Mouse (Mus musculus): ENCODE results near the gene Rhof. TPM values are rescaled to one million over a fixed set of nuclear protein-coding genes. Genes with fewer than 3 reads are reported as not detected.
A peak's percentile ranks its signal among the peaks of the same experiment; 100 is the strongest.

The Rhof gene
- polyA plus RNA-seq, 1 experiment from 2014 or later: 5.4 TPM

DNA sequence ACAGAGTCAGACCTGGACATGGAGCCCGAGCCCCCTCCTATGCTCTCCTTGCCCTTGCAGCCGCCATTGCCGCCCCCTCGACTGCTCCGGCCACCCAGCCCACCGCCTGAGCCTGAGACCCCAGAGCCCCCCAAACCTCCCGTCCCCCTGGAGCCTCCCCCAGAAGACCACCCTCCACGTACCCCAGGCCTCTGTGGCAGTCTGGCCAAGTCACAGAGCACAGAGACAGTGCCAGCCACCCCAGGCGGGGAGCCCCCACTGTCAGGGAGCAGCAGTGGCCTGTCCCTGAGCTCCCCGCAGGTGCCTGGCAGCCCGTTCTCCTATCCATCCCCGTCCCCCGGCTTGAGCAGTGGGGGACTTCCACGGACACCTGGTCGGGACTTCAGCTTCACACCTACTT, 27.4 kb upstream of the Rhof start:
- no peaks in the 10 kb centered on the region for H3K27me3 ChIP-seq
- no peak for ATAC-seq (ENCODE audit: insufficient number of reproducible peaks, low FRiP score, low TSS enrichment, low read depth)
- H3K4me3 ChIP-seq (replicated peaks): no peak overlapping the region
- no peaks in the 10 kb centered on the region for H3K4me1 ChIP-seq
- H3K9ac ChIP-seq: no peak overlapping the region
- H3K4me2 ChIP-seq (replicated peaks): no peak overlapping the region
- peaks cover 85% of the 10 kb centered on the region for H3K36me3 ChIP-seq
- H3K9me3 ChIP-seq (replicated peaks): no peaks in the 10 kb centered on the region
- 93% methylated on average over 15 of the region's 15 CpGs for WGBS
- H3K27ac ChIP-seq (replicated peaks): no peak overlapping the region

DNA sequence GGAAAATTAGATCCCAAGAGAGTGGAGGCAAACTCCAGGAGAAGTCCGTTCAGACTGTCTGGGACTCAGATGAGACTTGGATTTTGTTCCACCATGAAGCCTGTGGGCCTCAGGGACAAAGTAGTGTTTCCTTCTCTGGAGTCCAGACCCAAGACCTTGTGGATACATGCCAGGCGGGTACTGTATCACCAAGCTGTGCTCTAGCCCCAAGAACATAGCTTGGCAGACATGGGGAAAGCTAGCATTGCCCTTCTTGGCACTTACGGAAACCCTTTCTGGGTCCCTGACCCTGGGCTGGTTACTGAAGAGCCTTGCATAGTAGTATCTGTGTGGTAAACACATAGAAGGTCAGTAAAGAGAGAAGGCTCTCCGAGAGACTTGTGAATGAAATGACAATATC, 27.0 kb upstream of the Rhof start:
- Histone ChIP-seq H3K4me2 (replicated peaks) (no peak overlapping the region), H3K27me3 (no peaks in the 10 kb centered on the region), H3K9me3 (replicated peaks) (no peaks in the 10 kb centered on the region), H3K36me3 (peaks cover 86% of the 10 kb centered on the region), H3K9ac (no peak overlapping the region), H3K4me3 (replicated peaks) (no peak overlapping the region), H3K27ac (replicated peaks) (no peak overlapping the region), H3K4me1 (no peaks in the 10 kb centered on the region)
- ATAC-seq (ENCODE audit: insufficient number of reproducible peaks, low FRiP score, low TSS enrichment, low read depth): no peak
- 90% methylated on average over 4 of the region's 4 CpGs for WGBS

DNA sequence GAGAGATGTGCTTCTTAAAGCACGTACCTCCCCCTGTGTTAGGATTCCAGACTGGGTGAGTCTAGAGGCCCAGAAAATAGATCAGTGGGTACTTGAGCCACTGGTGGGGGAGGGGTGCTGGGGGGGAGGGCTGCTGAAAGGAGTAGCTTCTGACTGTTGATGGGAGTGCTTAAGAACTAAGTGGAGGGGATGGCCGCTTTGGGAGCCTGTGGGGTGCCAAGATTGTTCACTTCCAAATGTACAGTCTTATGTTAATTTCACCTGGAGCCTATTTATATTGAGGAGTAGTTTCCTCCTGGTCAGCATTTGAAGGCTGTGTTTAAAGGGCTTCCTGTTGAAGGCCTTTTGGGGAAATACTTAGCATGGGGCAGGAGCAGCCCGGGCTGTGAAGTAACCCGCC, 25.5 kb upstream of the Rhof start:
- ATAC-seq (ENCODE audit: insufficient number of reproducible peaks, low FRiP score, low TSS enrichment, low read depth): no peak
- no peak overlapping the region for H3K4me2 ChIP-seq (replicated peaks)
- no peak overlapping the region for H3K9ac ChIP-seq
- H3K27ac ChIP-seq (replicated peaks): no peak overlapping the region
- 85% methylated on average over 4 of the region's 4 CpGs for WGBS
- no peak overlapping the region for H3K4me3 ChIP-seq (replicated peaks)
- no peaks in the 10 kb centered on the region for H3K9me3 ChIP-seq (replicated peaks)
- peaks cover 84% of the 10 kb centered on the region for H3K36me3 ChIP-seq
- H3K27me3 ChIP-seq: no peaks in the 10 kb centered on the region
- no peaks in the 10 kb centered on the region for H3K4me1 ChIP-seq

DNA sequence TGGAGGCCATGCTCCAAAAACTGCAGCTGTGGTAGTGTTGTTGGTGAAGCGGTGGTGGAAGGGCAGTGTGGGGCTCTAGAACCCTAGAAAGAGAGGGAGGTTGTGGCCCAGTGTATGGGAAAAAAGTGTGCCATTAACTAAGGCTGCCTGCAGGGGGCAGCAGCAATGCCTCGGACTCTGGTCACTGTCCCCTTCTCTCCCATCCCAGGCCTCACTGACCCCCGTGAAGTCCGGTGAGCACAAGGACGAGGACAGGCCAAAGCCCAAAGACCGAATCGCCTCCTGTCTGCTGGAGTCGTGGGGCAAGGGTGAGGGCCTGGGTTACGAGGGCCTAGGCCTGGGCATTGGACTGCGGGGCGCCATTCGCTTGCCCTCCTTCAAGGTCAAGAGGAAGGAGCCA, 24.3 kb upstream of the Rhof start:
- Histone ChIP-seq H3K4me1 (0 out of 2 replicates have a peak, but pooled peaks cover 3% of the 10 kb centered on the region), H3K4me2 (replicated peaks) (no peak overlapping the region), H3K9ac (no peak overlapping the region), H3K36me3 (peaks cover 82% of the 10 kb centered on the region), H3K27me3 (no peaks in the 10 kb centered on the region), H3K27ac (replicated peaks) (no peak overlapping the region), H3K9me3 (replicated peaks) (no peaks in the 10 kb centered on the region), H3K4me3 (replicated peaks) (no peak overlapping the region)
- no peak for ATAC-seq (ENCODE audit: insufficient number of reproducible peaks, low FRiP score, low TSS enrichment, low read depth)
- 88% methylated on average over 12 of the region's 12 CpGs for WGBS

DNA sequence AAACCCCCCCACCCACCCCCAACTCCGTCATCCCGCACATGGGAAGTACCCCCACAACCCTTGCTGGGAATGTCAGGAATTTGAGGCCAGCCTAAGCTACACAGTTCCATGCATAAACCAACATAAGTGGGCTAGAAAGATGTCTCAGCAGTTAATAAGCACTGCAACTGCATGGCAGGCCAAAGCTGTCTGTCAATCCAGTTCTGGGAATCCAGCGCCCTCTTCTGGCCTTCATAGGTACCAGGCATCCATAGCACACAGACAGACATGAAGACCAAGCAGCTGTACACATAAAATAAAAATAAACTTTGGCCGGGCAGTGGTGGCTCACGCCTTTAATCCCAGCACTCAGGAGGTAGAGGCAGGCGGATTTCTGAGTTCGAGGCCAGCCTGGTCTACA, 22.9 kb upstream of the Rhof start:
- H3K36me3 ChIP-seq: peaks cover 79% of the 10 kb centered on the region
- peaks cover 16% of the 10 kb centered on the region for H3K4me1 ChIP-seq
- H3K9me3 ChIP-seq (replicated peaks): no peaks in the 10 kb centered on the region
- no peak overlapping the region for H3K27ac ChIP-seq (replicated peaks)
- H3K4me2 ChIP-seq (replicated peaks): no peak overlapping the region
- H3K27me3 ChIP-seq: no peaks in the 10 kb centered on the region
- H3K4me3 ChIP-seq (replicated peaks): no peak overlapping the region
- WGBS: 36% methylated on average over 7 of the region's 7 CpGs
- ATAC-seq (ENCODE audit: insufficient number of reproducible peaks, low FRiP score, low TSS enrichment, low read depth): no peak
- H3K9ac ChIP-seq: no peak overlapping the region

DNA sequence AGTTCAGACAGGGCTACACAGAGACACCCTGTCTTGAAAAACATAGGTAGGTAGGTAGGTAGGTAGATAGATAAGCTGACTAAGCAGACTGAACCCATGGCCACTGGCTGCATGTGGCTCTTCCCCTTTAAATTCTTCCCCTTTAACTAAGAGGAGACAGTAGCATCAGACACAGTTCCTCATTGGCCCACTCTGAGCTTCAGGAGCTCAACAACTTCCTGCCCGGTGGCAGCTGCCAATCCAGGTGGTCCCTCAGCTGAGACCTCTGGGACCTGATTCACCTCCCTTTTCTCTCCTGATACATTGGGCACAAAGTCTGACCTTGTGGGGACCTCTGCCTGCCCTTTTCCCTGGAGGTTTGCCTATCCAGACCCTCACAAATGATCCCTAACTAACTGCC, 20.4 kb upstream of the Rhof start:
- Histone ChIP-seq H3K27me3 (no peaks in the 10 kb centered on the region), H3K27ac (replicated peaks) (no peak overlapping the region), H3K4me1 (peaks cover 41% of the 10 kb centered on the region), H3K9me3 (replicated peaks) (no peaks in the 10 kb centered on the region), H3K4me3 (replicated peaks) (no peak overlapping the region), H3K36me3 (peaks cover 67% of the 10 kb centered on the region), H3K9ac (no peak overlapping the region), H3K4me2 (replicated peaks) (no peak overlapping the region)
- WGBS: 71% methylated on average over 1 of the region's 1 CpGs
- ATAC-seq (ENCODE audit: insufficient number of reproducible peaks, low FRiP score, low TSS enrichment, low read depth): no peak

DNA sequence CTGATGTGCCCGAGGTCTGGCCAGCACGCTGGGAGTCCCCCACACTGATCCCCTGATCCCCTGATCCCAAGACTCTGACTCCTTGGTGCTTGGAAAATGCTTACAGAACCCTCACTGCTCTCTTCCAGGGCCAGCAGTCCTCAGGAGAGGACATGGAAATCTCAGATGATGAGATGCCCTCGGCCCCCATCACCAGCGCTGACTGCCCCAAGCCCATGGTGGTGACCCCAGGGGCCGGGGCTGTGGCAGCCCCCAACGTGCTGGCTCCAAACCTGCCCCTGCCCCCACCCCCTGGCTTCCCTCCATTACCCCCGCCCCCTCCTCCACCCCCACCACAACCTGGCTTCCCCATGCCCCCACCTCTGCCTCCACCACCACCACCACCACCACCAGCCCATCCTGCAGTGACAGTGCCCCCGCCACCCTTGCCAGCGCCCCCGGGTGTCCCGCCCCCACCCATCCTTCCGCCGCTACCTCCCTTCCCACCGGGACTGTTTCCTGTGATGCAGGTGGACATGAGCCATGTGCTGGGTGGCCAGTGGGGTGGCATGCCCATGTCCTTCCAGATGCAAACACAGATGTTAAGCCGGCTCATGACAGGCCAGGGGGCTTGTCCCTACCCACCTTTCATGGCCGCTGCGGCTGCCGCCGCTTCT, 19.3 kb upstream of the Rhof start:
- no peak overlapping the region for H3K9ac ChIP-seq
- no peak for ATAC-seq (ENCODE audit: insufficient number of reproducible peaks, low FRiP score, low TSS enrichment, low read depth)
- H3K4me3 ChIP-seq (replicated peaks): no peak overlapping the region
- H3K4me1 ChIP-seq: peaks cover 41% of the 10 kb centered on the region
- no peaks in the 10 kb centered on the region for H3K27me3 ChIP-seq
- H3K9me3 ChIP-seq (replicated peaks): no peaks in the 10 kb centered on the region
- H3K36me3 ChIP-seq: peaks cover 67% of the 10 kb centered on the region
- no peak overlapping the region for H3K4me2 ChIP-seq (replicated peaks)
- H3K27ac ChIP-seq (replicated peaks): no peak overlapping the region
- 90% methylated on average over 19 of the region's 19 CpGs for WGBS

DNA sequence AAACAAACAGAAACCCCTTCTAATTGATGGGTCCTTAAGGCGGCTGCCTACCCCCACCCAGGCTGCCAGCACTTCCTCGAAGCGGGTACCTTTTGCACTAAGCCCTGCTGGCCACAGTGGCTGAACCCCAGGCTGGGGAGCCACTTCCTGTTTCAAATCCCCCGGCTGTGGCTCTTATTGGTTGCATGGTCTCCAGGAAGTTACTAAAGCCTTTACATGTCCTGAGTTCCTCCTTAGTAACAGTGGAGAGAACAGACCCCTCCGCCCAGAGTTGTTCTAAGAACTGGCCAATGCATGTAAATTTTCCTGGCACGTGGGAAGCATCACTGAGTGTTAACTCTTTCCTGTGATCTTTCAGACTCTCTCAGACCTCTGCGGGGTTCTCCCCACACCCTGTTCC, 18.6 kb upstream of the Rhof start:
- Histone ChIP-seq H3K27me3 (no peaks in the 10 kb centered on the region), H3K9me3 (replicated peaks) (no peaks in the 10 kb centered on the region), H3K36me3 (peaks cover 69% of the 10 kb centered on the region), H3K4me1 (peaks cover 44% of the 10 kb centered on the region), H3K27ac (replicated peaks) (no peak overlapping the region), H3K4me3 (replicated peaks) (peak overlapping the region; percentile 36), H3K9ac (no peak overlapping the region), H3K4me2 (replicated peaks) (peak overlapping the region; percentile 56)
- no peak for ATAC-seq (ENCODE audit: insufficient number of reproducible peaks, low FRiP score, low TSS enrichment, low read depth)
- WGBS: 30% methylated on average over 7 of the region's 7 CpGs

DNA sequence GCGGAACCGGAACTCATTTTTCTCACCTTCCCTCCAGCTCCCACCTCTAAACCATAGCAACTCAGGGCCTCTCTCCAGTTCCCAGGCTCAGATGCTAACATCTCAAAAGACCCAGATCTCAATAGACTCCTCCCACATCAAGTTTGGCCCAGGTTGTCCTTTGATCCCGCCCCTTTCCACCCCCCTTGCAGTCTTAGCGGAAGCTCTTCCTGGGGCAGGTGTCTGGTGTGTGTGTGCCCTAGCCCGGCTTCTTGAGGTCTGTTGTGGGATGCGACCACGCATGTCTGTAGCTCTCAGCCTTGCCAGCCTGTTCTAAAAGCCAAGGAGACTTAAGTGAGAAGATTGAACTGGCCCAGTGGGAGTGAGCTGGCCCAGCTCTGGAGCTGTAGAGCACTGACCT, 18.1 kb upstream of the Rhof start:
- Histone ChIP-seq H3K4me1 (peaks cover 49% of the 10 kb centered on the region), H3K27me3 (no peaks in the 10 kb centered on the region), H3K4me2 (replicated peaks) (peak overlapping the region; percentile 56), H3K36me3 (peaks cover 69% of the 10 kb centered on the region), H3K4me3 (replicated peaks) (peak overlapping the region; percentile 36), H3K9ac (no peak overlapping the region), H3K27ac (replicated peaks) (no peak overlapping the region), H3K9me3 (replicated peaks) (no peaks in the 10 kb centered on the region)
- no peak for ATAC-seq (ENCODE audit: insufficient number of reproducible peaks, low FRiP score, low TSS enrichment, low read depth)
- whole genome bisulfite sequencing: 35% methylated on average over 7 of the region's 7 CpGs

DNA sequence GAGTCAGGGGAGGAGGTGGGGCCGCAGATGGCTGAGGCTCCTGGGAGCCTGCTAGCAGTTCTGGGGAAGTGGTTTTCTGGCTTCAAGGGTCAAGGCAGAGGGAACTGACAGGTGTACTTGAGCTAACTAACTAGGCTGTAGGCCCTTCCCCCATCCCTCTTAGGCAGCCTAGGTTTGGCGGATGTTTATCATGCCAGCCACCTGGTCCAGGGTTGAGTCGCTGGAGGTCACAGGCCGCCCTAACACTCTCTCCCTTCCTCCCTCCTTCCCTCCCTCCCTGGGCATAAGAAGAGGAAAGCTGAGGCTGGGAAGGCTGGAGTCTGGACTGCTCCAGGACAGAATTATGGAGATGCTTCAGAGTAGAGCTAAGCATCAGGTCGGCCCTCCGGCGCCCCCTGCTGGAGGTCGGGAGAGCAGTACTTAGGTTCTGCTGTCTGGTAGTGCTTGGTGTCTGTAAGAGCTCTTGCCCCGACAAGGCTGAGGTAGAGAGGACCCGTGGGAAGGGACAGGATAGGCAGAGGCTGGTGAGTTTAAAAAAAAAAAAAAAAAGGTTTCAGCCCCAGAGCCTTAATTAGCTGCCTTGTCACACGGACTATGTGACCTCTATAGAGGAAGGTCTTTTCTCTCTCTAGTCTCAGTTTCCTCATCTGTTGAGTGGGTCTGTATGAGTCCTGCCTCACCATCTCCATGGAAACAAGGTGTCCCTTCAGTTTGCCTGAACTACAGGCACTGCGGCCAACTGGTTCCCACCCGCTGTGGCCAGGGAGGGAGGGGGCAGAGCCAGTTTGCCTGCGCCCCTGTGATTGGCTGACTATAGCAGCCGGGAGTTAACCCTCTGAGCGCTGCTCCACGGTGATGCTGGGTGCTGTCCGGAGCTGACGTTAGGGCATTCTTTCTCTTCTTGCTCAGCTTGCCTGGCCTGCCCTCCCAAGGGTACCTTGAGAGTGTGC, 17.2 kb upstream of the Rhof start:
- Histone ChIP-seq H3K36me3 (peaks cover 66% of the 10 kb centered on the region), H3K27me3 (no peaks in the 10 kb centered on the region), H3K9me3 (replicated peaks) (no peaks in the 10 kb centered on the region), H3K9ac (no peak overlapping the region), H3K4me2 (replicated peaks) (peak overlapping the region; percentile 56), H3K27ac (replicated peaks) (0 out of 2 replicates have a peak overlapping the region, but pooled peaks have one; percentile 17), H3K4me3 (replicated peaks) (peak overlapping the region; percentile 36), H3K4me1 (peaks cover 58% of the 10 kb centered on the region)
- ATAC-seq (ENCODE audit: insufficient number of reproducible peaks, low FRiP score, low TSS enrichment, low read depth): peak; percentile 87
- WGBS: 7% methylated on average over 19 of the region's 19 CpGs

DNA sequence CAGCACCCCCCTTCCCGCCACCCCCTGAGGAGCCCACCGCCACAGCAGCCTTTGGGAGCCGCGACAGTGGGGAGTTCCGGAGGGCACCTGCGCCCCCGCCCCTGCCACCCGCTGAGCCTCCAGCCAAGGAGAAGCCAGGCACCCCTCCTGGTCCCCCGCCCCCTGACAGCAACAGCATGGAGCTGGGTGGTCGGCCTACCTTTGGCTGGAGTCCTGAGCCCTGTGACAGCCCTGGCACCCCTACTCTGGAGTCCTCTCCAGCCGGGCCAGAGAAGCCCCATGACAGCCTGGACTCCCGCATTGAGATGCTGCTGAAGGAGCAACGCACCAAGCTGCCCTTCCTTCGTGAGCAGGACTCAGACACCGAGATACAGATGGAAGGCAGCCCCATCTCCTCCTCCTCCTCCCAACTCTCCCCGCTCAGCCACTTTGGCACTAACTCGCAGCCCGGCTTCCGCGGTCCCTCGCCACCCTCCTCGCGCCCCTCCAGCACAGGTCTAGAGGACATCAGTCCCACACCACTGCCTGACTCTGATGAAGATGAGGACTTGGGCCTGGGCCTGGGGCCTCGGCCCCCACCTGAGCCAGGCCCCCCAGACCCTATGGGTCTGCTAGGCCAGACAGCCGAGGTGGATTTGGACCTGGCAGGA, 15.7 kb upstream of the Rhof start:
- Histone ChIP-seq H3K4me2 (replicated peaks) (no peak overlapping the region), H3K9ac (no peak overlapping the region), H3K9me3 (replicated peaks) (no peaks in the 10 kb centered on the region), H3K27me3 (no peaks in the 10 kb centered on the region), H3K36me3 (peaks cover 53% of the 10 kb centered on the region), H3K4me1 (peaks cover 68% of the 10 kb centered on the region), H3K4me3 (replicated peaks) (no peak overlapping the region), H3K27ac (replicated peaks) (no peak overlapping the region)
- no peak for ATAC-seq (ENCODE audit: insufficient number of reproducible peaks, low FRiP score, low TSS enrichment, low read depth)
- WGBS: 80% methylated on average over 25 of the region's 25 CpGs
